Mouse (Mus musculus) embryonic fibroblast, embryonic 13.5 days (primary cell): ENCODE results near the gene Dlx6.

Source experiments
- CTCF ChIP-seq: IDR thresholded peaks from 2 replicates; pipeline ENCODE4 v1.5.1; 2011; ENCODE audit warnings: mild to moderate bottlenecking, control low read depth, low read length, moderate library complexity, borderline replicate concordance; ENCODE audit not compliant: insufficient read depth
- POLR2A ChIP-seq: IDR thresholded peaks from 2 replicates; pipeline ENCODE4 v1.6.1; 2011; ENCODE audit warnings: low read depth, mild to moderate bottlenecking, control low read depth, low read length, moderate library complexity

DNA sequence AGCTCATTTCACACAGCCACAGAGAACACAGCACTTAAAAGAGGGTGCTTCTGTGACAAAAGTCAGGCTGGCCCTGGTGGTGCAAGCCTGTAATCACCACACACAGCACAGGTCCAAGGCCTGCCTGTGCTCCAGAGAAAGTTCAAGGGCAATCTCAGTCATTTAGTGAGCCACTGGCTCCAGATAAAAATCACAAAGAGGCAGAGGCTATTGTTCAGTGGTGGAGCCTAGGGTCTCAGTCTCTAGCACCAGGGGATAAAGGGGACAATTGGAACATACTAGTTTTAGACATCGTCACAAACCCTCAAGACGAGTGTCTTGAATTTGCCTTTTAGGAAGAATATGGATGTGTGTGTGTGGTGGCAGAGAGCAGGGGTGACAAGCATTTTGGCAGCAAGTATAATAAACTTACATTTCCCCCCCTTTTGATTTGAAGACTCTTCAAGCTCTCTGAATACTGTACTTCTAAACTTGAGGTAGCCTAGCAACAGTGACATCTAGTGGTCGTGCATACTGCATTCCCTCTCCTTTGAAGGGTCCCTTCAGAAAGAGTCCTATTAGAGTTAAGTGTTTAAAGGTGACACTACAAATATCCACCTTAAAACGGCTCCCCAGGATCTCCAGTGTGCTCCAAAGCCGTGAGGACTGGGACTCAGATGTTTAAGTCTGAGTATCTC, 51.9 kb downstream of the Dlx6 start:
- TF ChIP-seq CTCF = no peak
- TF ChIP-seq POLR2A = no peak
